Mouse (Mus musculus) layer of hippocampus, adult 9-11 months (tissue): ENCODE data around the gene Cflar.
"Not testable (repeated sequence)": the region's sequence is repeated elsewhere in the genome, so short reads cannot be mapped to it uniquely, and the experiment has no call there.

Experiments used
- DNase-seq: peaks from one replicate; pipeline ENCODE4 v3.0.0; 2022

The Cflar gene

DNA sequence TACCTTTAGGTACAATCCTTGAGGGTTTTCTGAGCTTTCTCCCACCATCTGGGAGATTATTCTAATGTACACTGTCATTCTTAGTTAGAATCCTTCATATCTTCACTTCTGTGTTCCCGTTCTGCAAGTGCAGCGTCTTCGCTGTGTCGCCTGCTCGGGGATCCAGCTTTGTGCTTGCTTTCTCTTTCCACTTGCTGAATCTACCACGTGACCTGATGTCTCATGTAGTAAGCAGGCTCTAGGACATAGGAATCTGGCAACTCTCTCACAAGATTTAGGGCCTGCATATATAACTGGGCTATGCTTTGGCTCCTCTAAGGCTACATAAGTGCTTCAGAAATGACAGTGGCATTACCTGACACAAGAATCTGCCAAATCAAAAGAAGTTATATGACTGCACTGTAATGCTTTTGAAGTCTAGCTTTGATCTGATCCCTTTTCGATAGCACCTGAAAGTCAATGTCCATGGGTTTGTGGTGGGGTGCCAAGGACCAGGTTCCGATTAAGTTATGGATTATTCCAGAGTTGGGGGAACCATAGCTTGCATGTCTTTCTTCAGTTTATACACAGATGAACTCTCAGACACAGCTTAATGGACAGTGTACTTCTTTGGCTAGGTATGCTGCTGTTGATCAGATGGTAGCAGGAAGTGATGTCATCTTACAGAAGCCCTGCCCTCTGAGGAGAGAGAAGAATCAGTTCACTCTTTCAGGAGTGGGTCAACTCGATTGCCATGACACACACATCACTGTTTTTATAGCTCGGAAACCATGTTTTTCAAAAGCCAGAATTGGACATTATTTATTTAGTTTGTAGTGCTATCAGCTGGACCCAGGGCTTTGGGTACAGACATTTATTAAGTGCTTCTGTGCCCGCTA, 23.0 kb downstream of the Cflar start:
- no peak for DNase-seq

DNA sequence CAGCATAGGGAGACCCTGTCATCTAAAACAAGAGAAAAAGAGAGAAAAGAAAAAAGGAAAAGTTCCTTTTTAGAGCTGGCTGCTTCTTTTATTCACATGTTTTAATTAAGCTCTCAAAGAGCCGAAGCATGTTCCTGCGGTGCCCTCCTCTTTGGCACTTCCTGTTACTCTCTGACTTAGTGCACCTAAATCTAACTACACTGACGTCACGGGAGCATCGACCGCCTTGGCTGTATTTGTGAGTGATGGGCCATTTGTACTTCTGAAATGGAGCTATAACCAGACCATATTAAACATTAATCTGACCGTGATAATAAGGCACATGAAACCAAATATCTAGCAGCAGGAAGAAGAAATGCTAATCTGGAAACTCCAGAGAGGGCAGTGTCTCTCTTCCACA, 24.7 kb downstream of the Cflar start:
- no peak for DNase-seq

DNA sequence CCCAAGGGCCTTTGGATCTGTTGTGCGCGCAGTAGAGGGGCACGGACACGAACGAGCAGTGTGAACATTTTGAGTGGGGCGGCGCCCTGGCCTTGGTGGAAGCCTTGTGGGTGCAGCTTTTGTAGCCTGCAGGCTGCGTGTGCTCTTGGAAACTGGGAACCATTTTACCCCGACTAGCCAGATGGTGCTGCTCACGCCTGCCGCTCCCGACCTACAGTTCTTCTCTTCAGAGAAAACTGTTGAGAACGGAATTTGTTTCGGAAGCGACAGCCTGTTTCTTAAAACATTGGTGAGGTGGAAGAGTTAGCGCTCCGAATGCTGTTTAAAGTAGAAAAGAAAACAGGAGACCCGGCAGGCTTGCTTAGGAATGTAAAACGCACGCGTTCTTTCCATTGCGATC, 25.7 kb downstream of the Cflar start:
- peak; percentile 67 for DNase-seq

DNA sequence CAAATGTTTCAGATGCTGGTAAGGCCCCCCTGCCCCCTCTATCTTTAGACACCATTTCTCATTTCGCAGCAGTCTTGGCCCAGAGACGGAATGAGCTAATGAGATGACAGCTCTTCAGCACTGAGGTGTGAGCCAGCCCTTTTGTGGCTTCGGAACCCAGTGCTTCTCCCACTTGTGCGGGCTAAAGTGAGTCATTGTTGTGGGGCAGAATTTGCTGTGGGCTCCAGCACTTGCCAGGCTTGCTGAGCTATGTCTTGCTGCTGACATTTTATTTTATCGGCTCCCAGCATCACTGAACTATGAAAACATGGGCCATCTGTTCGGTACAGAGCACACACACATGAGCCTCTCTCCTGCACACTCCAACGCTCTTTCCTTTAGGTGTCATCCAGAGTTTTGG, 28.2 kb downstream of the Cflar start:
- peak; percentile 94 for DNase-seq

DNA sequence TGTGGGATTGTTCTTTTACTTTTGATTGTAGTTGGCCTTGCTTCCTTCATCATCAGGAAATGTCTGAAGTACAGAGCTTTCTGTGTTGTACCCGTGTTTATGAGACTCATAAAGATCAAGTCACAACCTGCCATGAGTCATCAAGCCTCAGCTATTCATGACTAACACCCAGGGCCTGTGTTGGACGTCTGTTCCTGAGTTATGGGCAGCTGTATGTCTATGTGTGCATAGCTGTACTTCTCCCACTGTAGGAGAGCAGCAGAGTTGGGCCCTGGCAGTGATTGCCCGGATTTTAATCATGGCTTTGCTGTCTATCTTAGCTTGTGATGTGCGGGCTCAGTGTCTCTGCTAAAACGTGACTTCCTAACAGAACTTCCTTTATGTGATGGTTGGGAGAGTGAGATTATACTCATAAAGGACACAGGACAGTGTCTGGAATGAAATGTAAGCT, 31.3 kb downstream of the Cflar start:
- no peak for DNase-seq

- DNase-seq, result no peak
Observed at GRCm38 (mm10) chr1:58743252-58743651, 31.9 kb downstream of the Cflar start.

DNA sequence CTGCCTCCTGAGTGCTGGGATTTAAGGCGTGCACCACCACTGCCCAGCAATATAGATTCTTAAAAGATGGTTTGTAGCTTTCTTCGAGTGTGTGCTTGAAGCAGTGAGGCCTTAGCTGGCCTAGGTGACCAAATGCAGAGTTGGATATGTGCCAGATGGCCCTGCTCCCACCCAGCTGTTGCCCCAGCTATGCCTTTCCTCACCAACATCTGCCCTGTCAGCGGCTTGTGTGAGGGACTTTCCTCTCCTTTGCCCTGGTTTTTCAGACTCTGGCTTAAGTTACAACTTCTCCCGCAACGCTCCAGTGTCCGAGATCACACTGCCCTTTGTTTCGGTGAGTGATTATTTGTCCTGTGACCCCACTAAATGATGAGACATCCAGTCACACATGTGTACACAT, 33.3 kb downstream of the Cflar start:
- DNase-seq, result no peak

- peak; percentile 56 for DNase-seq
Observed at GRCm38 (mm10) chr1:58746880-58747279, 35.6 kb downstream of the Cflar start.

GRCm38 (mm10) chr1:58759451-58759850, 48.1 kb downstream of the Cflar start:
- no peak for DNase-seq

DNA sequence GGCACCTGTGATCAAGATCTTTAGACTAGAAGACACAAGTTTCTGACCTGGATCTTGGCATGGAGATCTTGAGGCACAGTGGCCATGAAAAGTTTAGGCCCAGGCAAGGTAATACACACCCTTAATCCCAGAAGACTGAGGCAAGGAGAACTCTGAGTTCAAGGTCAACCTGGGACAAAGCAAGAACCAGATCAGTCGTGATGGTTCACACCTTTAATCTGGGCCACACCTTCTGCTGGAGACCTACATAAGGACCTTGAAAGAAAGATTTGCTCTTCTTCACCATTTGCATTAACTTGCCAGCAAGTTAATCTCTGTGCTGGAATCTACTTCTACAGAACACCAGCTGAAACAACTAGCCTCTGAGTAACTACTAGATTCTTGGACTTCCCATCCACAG, 49.3 kb downstream of the Cflar start:
- no peak for DNase-seq

DNA sequence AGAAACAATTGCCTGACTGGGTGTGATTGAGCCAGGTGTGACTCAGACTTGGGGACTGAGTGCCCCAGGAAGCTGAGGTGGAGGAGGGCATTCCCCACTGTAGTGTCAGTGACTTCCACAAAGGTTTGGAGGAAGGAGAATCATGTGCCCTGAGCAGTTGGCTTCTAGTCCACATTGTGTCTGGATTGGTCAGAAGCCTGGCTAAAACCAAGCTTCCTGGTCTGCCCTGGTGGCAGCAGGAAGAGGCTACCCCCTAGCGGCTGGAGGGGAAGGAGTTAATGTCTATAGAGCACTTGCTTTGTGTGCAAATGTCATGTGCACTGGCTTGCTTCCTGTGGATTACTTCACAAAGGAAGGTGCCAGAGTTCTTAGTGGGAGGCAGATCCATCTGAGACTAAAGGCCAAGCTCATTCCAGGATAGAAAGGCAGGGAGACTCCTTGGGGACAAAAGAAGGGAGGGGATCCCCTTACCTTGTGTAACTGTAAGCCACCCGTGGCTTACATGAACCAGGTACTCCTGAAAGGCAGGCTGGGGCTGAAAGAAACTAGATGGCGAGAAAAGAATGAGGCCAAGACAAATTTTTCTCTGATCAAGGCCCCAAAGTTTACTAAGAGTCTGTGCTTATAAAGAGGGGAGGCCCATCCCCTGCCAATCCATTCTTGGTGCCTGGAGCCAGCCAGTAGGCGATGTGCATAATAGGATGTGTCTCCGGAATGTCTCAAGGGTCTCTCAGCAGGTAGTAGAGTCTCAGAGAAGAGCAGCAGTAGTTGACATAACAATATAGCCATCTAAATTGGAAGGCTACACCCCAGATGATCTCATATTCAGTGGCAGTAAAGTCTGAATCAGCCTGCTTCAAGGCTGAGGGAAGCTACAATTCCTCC, 50.3 kb downstream of the Cflar start:
- not testable (repeated sequence) for DNase-seq

DNA sequence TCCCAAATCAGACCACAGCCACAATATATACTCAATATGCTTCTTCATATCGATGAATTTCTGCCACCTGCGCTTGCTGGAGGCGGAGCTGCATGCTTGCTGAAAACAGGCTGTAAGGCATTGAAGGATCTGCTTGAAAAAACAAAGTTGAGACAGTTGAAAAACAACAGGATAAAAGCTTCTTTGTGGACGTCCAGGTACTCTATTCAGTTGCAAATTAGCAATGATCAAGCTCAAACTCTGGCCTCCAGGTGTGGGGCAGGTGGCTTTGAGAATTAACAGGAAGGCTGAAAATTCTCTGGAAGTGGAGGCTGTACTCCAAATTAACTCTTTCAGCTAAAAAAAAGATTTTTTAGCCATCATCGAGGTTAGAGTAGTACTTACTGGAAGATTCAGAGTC, 51.3 kb downstream of the Cflar start:
- no peak for DNase-seq

- not testable (repeated sequence) for DNase-seq
Observed at GRCm38 (mm10) chr1:58766446-58766845, 55.1 kb downstream of the Cflar start.

GRCm38 (mm10) chr1:58769136-58769535, 57.8 kb downstream of the Cflar start:
- no peak for DNase-seq

DNA sequence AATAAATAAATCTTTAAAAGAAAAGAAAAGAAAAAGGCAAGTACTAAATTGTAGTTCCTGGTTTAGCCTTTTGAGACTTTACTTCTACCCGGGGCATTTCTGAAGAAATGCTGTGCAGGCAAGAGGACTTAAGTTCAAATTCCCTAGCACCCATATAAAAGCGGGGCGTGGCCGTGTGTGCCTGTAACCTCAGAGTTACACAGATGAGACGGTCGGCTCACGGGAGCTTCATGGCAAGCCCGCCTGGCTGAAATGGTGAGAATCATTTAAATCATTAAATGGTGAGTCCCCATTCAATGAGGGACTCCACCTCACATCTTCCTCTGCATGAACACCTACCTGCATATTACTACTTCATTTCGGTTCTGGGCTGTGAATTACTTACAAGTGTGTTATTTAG, 58.4 kb downstream of the Cflar start:
- no peak for DNase-seq

DNA sequence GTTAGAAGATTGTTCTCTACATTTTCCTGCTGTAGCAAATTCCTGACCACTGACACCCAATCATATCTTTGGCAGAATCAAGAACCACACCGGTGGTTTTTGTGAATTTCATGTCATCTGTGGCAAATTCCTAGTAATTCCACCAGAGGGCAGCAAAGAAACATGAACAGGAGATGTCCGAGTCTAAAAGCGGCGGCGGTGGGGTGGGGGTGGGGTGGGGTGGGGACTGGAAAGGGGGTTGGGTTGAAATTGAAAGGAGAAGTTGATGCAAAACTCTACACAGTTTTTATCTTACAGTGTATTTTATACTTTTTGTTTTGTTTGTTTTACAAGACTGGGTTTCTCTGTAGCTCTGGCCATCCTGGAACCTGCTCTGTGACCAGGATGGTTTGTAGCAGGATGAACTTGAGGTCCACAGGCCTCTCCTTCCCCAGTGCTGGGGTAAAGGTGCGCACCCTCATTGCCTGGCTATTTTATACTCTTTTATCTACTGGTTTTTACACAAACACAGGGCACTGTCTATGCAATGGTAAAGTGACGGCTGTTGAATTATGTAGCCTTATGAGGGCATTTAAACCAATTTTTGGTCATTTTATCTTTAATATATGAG, 58.9 kb downstream of the Cflar start:
- peak; percentile 55 for DNase-seq

DNA sequence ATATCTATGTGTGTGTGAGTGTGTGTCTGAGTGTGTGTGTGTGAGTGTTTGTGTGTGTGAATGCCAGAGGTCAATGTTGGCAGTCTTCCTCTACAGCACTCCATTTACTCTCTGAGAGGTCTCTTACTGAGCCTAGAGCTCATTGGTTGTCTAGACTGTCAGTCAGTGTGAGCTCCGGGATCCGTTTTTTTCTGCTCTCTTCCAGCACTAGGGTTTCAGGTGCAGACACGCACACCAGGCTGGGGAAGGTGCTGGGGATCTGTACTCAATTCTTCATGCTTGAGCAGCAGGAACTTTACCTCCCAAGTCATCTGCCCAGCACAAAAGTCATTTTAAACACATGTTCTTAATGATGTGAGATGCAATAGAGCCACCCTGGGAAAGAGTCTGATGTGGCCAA, 60.8 kb downstream of the Cflar start:
- no peak for DNase-seq

DNA sequence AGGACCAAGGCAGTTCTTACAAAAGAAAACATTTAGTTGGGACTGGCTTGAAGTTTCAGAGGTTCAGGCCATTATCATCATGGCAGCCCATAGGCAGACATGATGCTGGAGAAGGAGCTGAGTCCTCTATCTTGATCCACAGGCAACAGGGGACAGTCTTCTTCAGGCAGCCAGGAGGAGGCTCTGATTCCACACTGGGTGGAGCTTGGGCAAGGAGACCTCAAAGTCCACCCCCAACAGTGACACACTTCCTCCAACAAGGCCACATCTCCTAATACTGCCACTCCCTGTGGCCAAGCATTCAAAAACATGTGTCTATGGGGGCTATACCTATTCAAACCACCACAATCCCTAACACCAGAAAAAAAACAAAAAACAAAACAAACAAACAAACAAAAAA, 62.0 kb downstream of the Cflar start:
- no peak for DNase-seq

GRCm38 (mm10) chr1:58773905-58774304, 62.6 kb downstream of the Cflar start:
- DNase-seq, result peak; percentile 20

GRCm38 (mm10) chr1:58775361-58775760, 64.1 kb downstream of the Cflar start:
- DNase-seq, result no peak

DNA sequence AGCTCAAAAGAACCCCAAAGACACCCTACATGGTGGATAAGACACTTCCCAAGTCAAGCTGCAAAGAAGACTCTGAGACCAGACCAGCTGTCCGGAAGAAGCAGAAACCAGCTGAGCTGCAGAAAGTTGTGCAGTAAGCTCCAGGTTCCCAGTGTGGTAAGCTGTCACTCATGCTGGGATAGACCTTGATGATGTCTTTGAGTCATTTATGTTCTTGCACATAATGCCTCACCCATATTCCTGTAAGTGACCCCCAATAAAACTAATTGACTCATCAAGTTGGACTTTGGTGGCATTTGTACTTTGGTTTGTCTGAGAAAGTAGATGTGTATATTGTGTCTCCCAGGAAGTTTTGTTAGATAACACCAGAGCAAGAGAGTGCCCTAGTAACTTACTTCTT, 66.3 kb downstream of the Cflar start:
- DNase-seq, result no peak

DNA sequence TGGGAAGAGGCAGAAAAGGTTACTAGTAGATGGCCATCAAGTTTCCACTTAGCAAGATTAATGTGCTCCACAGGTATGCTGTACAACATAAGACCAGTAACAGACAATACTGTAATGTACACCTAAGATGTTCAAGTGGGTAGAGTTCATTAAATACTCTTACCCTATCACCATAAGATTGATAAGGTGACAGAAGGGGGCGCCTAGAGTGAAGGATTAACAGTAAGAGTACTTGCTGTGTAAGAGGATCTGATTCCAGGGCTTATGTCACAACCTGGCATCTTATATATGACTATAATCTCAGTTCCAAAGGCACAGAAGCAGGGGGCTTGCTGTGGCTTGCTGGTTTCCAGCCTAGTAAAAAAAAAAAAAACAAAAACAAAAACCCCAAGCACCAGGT, 66.9 kb downstream of the Cflar start:
- DNase-seq, result no peak

- DNase-seq, result no peak
Observed at GRCm38 (mm10) chr1:58786276-58786675, 75.0 kb downstream of the Cflar start.
